Mouse (Mus musculus): ENCODE data around the gene B9d2. TPM values are rescaled to one million over a fixed set of nuclear protein-coding genes. Genes with fewer than 3 reads are reported as not detected.
"Not testable (repeated sequence)": the region's sequence is repeated elsewhere in the genome, so short reads cannot be mapped to it uniquely, and the experiment has no call there.

Gene B9d2
- total RNA-seq, 2 experiments from 2014 or later, result 23.9 to 24.4 TPM

DNA sequence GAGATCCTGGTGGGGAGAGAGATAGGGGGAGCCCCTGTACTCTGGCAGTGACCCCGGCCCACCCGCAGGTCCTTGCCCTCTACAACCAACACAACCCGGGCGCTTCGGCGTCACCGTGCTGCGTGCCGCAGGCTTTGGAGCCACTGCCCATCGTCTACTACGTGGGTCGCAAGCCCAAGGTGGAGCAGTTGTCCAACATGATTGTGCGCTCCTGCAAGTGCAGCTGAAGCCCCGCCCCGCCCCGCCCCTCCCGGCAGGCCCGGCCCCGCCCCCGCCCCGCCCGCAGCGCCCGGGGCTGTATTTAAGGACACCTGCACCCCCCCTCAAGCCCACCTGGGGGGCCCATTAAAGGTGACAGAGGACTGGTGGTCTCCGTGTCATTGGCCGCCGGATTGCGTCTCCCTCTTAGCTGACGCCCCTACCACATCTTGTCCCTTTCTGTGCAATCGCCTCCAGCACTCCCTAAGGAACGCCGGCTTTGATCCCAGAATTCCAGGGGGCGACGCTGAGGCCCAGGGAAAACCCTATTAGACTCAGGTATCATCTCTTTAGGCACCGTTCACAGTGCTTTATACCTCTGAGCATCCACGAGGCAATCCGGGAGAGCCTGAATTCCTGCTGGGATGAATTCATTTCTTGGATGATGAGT is 24.3 kb downstream of the B9d2 start:
- no peak for DNase-seq

DNA sequence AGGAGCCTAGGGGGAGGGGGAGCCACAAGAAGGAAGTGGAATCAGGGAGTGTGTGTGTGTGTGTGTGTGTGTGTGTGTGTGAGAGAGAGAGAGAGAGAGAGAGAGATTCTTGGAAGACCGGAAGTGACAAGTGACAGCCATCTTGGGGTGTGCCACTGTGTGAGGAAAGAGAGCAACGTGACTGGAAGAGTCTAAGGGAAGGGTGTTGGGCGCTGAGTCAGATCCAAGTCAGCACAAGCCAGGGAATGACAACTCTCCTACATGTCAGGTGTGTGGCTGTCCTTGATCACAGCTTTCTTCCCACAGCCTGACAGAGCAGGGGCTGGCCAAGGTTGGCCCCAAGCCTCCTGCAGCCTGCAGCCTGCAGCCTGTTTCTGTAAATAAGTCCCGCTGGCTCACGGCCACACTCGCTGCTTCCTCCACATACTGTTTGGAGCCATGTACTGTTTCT is 25.2 kb downstream of the B9d2 start:
- DNase-seq, result no peak

DNA sequence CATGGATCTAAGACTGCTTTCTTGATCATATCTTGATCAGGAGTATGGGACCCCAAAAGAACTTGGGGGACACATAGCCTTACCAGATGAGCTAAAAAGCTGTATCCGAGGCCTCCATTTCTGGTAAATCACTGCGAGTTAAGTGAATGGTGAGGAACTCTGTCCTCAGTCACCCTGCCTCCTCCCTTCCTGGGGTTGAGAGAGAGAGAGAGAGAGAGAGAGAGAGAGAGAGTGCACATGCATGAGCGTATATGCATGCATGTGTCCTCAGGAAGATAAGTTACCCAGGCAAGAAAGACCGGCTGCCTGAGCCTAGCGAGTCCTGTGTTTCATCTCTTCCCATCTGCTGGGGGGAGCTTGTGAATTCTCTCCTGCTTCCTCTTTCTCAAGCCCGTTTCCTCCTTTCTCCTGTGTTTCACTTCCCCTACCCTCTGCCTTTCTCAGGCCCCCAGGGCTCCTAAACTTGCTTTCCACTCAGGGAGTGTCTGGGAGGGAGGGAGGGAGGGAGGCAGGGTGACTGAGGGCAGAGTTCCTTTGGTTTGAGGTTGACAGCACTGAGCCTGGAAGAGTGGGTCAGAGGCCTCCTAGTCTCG is 26.1 kb downstream of the B9d2 start:
- DNase-seq, result no peak

DNA sequence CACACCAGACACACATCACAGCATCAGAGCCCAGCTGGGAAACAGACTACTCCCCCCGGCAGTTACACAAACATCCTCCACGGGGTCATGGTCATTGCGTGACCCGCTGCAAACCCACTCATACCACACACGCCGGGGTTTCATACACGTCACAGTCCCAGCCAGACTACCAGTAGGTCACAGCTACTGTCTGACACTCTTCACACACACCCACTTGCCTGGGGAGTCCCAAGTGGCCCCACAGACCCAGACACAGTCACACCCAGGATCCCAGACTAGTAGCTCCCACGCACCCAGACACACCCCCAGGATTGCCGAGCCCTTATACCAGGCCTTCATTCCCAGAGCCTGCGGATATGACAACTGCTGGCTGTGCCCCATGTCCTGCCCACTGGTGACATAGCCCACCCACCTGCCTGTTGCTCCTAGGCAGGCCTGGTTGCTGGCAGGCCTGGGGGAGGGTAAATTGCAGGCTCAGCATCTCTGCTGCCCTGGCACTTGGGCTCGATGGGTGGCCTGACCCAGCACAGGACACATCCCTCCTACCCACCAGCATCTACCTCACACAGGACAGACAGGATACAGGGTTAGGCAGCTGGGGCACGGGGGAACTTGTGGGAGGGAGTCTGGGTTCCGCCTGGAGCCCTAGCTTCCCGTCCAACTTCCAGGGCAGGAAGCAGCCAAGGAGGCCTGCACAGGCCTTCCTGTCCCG is 27.2 kb downstream of the B9d2 start:
- DNase-seq, result no peak

DNA sequence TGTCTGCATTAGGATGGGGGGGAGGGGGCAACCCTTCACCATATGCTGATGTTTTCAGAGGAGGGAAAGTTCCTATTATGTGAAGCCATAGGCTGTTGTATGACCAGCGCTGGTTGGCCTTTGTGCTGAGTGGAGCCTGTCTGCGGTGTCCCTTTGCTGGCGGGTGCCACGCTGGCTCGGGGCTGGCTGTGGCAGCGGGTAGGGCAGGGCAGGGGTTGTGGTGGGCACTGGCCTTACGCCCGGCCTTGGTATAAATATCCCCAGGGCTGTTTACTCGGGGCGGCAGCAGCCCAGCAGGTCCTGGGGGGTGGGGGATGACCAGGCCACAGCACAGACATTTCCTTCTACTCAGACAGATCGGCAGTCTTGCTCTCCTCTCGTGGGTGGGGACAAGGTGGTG is 29.4 kb downstream of the B9d2 start:
- DNase-seq, result no peak

DNA sequence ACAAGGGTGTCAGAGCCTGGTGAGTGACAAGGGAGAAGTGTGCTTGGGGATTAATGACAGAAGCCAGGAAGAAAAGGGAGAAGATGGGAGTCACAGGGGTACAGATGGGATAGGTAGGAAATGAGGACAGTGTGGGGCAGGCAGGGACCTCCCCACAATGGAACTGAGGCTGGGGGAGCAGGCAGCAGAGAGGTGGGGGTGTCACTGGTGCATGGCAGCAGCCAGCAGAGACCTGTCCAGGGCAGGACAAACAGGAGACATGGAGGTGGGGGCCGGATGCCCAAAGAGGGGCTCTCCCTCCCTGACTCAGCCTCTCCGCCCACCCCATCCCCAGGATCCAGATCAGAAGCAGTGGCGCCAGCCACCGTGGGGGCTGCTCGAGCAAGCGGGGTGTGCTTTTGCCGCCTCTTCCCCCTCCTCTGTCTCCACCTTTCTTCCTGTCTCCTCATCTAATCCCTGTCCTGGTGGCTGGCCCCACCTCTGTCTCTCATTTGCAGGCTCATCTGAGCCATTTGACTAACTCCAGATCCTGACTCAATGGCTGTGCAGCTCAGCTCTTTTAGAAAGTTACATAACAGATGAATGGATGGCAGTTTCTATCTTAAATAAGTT is 30.0 kb downstream of the B9d2 start:
- DNase-seq, result no peak

DNA sequence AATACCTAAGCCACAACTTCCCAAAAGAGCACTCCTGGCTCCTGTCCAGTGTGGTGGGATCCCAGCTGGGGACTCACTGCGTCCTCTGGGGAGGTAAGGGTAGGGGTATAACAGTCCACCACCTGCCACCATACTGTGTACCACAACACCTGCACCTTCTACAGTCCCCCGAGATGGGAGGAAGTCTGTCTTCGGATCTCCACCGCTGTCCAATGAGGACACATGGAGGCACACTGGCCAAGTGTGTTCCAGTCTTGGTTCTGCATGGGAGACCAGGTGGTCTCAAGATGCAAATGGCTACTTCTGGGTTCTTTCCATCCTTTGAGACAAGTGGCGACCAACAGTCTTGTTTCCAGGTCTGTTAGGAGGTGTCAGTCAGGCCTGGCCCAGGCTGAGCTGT is 30.6 kb downstream of the B9d2 start:
- DNase-seq, result no peak

DNA sequence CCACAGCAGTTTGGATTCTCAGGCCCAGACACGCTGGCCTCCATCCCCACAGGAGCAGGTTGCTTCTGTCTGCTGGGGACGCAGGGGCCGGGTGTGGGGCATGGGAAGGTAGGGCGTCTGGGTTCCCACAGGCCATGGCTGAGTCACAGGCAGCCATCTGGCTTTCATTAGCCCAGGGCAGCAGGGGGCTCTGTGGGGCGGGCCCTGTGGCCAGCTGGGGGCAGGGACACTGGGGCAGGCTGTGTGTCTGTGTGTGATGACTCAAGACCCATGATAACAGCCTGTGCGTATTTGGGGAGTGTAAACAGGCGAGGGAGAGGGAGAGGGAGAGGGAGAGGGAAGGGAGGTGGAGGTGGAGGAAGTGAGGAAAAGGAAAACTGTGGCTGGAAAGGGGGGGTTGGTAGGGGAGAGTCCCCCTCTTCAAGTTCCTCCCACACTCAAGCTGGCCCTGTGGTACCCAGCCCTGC is 31.2 kb downstream of the B9d2 start:
- no peak for DNase-seq

DNA sequence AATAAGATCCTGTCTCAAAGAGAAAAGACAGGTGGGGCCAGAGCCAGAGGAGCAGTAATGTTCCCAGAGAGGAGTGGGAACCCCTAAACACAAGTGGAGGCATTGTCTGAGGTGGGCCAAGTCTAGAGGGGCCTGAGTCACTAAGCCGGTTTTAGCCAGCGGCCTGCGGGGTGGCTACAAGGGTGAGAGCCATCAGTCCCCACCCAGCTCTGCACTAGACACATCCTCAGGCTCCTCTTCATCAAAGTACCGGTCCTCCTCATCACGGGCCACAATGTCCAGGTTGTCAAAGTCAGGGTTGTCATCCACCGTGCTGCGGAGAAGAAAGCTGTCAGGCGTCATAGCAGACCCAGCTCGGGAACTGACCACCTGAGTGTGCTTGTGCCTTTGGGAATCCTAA is 32.2 kb downstream of the B9d2 start:
- no peak for DNase-seq

DNA sequence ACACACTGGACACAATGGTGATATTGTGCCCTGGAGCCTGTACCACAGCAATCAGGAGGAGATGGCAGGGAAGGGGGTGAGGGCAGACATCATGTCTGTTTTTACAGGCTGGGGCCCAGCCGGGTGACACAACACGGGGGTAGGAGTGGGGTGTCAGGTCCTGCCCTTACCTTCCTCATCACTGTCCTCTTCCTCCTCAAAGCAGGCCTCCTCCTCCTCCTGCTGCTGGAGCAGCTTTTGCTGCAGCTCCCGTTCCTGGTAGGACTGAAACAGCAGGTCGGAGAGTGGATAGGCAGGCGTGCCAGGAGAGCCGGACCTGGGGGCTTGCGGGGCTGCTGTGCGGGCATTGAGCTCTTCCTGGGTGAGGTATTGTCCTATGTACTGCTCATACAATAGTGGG is 34.0 kb downstream of the B9d2 start:
- no peak for DNase-seq

DNA sequence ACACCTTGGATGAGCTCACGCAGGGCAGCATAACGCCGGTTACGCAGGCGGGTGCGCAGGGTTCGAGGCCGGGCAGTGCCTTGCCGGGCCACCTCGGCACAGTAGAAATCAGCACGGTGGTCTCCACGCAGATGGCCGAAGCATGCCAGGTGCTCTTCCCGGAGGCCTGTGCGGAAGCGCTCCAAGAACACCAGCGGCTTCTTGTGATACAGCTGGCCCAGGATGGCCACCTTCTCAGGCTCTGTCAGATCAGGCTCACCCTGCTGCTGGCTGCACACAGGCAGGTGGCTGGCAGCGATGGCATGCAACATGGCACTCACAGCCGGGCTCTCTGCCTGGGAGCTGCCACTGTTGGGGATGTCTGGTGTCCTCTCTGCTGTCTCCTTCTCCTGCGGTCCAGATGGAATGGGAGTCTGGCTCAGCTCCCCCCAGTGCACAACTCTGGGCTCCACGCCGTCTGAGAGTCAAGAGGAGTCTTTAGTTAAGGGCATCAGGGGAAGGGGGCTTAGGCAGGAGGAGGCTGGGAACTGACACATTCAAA is 35.2 kb downstream of the B9d2 start:
- no peak for DNase-seq

DNA sequence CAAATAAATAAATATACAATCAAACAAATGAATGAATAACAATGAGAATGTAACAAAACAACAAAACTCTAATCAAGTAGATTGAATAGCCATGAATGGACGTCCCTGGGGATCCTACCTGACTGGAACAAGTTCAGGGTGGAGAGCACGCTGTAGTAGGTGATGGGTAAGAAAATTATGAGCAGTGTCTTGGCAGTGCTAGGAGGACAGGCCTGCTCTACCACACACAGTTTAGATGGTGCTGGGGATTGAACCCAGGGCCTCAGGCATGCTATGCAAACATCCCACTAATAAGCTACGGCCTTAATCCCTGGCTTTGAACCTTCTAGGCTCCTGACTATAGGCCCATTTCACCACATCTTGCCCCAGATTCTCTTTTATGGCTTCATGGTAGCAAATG is 36.9 kb downstream of the B9d2 start:
- no peak for DNase-seq

DNA sequence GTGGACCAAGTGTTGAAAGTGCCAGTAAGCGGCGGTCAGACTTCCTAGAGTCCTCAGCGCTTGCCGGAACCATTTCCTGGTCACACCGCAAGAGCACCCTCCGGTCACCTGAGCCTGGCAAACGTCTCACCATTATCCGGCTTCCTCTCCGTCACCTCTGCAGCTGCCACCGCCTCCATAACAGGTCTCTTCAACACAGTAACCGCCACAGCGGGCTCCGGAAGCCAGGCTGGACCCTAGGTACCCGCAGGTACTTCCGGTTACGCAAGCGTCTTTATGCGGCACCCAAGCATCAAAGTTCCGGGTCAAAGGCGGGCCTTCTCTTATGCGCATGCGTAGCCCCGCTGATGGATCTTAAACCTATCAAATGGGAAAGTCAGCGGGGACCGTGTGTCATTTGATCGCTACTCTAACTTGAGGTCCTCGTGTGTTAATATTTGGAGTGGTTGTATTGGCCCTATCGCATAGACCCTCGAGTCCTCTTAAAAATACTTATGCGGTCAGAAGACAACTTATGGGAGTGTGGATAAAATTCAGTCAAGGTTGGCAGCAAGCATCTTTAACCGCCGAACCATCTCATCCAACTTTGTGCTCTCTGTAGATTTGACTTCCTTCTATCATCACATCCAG is 38.3 kb downstream of the B9d2 start, which contains the start of gene Ccdc97:
TSS of gene Ccdc97 (minus strand) at position 301 of the 630 bp plus-strand sequence.
- DNase-seq, result peak; percentile 92 to 93

DNA sequence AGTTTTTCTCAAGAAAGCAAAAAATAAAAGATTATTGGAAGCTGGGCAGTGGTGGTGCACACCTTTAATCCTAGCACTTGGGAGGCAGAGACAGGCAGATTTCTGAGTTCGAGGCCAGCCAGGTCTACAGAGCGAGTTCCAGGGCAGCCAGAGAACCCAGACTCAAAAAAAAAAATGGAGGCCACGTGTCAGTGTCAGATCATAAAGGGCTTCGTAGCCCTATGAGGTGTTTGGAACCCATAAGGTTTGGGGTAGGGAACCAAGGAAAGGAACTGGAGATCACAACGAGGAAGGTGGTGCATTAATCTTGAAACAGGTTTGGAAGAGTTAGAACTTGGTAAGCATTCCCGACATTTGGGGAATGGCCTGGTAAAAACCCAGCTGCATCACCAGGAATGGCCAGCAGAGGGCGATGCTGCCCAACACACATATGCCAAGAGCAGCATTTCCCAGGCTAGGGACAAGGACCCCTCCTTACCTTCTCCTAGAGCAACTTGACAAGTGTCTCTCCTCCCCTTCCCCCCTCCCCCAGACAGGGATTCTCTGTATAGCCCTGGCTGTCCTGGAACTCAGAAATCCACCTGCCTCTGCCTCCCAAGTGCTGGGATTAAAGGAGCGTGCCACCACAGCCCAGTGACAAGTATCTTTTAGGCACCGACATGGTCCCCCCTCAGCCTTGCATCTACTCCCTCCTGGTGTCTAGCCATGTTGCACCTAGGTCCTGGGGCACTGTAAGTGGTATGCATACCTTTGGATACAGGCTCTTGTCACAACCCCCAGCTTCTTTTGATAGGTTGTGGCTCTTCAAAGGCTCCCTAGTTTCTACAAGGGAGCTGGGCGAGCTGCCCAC is 39.4 kb downstream of the B9d2 start:
- peak; percentile 66 to 68 for DNase-seq

DNA sequence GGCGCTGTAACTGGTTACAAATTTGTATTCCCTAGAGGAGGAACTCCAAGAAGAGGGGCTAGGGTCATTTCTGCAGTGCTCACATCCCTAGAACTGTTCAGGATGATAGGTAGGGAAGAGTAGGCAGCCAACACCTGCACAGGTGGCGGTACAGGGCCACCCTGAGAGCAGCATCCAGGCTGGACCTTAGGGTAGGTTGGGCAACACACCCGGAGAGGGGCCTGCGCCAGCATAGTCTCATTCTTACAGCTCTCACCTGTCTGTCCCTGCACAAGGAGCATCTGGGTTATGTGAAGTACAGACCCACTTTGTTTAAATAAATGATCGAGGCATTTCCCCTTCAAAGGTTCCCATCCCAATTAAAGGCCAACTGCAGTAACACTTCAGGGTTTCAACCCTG is 40.2 kb downstream of the B9d2 start:
- DNase-seq, result no peak

DNA sequence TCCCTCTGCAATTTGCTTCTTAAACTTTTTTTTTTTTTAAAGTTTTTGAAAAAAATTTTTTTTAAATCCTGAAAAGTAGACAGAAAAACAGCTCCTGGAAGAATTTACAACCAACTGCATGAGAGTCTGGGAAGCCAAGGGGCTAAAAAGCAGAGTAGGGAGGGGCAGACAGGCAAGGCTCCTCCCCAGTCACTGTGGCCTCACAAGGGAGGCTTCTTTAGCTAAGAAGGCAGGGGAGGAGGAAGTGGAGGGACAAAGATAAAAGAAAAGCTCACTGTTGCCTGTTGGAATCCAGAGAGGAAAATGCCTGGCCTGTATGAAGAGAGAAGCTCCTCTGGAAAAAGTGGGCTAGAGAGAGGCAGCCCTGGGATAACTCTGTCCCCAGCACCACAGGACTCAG is 41.2 kb downstream of the B9d2 start:
- not testable (repeated sequence) for DNase-seq

DNA sequence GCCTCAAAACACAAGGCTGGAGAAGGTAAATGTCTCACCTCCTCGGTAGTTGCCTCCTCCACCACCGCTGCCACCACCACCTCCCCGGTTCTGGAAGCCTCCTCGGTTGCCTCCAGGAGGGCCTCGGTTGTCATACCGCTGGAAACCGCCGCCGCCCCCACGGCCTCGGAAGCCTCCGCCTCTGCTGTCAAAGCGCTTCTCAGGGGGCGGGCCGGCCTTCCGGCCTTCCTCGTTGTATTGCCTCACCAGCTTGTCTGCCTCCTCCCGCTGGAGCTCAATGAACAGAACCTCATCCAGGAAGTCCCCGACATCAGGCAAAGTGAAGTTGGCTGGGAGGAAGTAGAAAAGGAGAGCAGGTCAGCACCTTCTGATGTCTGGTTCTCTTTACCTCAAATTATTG is 45.3 kb downstream of the B9d2 start:
- no peak for DNase-seq

DNA sequence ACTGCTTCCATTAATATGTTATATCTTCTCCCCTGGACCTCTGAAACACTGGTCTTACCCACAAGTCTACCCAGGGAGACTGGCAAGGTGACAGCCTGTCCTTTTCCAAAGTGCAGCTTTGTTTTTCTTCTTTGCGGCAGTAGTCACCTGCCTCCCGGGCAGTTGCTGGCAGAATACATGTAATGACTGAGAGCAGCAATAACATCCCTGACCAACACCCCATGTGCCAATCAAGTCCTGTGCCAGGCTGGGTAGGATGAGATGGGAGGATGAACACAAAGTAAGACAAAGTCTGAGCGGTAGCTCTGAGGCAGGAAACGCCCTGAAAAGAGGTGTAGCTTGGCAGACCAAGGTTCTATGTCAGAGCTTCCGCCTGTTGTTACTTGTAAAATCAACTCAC is 47.2 kb downstream of the B9d2 start:
- no peak for DNase-seq

DNA sequence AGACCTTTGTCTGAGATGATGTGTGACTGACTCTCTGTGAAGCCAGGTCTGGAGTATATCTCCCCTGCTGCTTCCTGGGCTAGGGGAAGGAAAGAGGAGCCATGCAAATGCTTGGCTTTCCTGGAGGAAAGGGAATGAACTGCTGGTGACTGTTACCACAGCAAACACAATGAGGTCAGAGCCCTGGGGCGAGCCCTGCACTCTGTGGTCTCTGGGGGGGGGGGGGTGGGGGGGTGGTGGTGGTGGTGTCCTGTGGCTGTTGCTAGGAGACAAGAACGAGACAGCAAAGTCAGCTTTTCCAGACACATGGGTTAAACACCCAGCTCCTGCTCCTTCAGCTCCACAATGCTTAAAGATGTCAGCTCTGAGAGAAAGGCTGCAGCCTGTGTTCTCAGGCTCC is 48.8 kb downstream of the B9d2 start:
- DNase-seq, result no peak

DNA sequence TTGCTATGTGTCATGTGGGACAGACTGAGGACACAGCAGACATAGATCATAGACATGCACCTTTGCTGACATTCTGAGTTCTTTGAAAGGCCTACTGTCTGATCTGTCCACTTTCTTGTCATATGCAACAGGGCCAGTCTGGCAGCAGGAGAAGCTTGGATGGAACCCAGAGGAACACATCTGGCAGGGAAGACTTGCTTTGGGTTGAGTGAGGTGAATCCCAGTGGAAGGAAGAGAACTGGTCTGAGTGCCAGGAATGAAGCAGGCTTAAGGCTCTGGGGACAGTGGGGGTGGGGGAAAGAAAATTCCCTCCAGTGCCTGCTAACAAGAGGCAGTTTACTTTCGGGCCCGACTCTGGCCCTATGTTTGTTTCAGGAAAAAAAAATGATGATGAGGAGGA is 49.3 kb downstream of the B9d2 start:
- DNase-seq, result no peak

DNA sequence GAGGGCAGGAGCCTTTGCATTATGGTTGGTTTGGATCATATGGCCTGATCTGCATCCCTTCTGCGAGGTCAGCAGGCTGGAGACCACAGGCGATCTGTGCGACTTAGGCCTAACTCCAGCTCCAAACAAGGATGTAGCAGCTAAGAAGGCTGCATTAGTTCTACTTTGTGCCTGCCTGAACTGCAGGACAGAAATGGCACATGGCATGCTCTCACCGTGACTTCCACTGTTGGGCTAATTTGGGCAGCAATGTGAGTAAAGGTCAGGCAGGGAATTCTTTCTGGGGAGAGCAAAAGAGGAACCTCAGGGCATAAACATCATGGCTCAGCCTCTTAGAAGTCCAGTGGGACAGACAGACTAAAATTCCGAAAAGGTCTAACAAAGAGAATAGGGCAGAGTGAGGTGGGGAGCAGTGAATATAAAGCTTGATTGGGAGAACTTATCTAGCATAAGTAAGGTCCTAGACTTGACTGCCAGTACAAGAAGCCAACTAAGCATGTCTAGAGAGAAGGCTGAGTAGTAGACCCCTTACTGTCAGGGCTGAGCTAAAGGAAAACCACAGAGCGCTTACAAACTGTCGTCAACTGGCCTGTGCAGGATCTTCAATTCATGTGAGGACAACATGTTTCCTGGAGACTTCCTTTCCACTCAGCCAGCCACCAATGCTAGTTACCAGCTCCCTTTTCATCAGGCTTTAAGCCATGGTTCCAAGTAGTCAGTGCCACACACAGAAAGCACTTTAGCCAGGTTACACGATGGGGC is 50.9 kb downstream of the B9d2 start:
- DNase-seq, result no peak

Measured in layer of hippocampus, postnatal 36 days (tissue).